Mouse (Mus musculus) hematopoietic multipotent progenitor cell, adult 10-12 weeks (in vitro differentiated cells): ENCODE results near the gene Gm21866. TPM values are rescaled to one million over a fixed set of nuclear protein-coding genes. Genes with fewer than 3 reads are reported as not detected.

Experiments used
- polyA plus RNA-seq: library from polyadenylated mRNA; stranded (reverse); fragments of >175 nt; gene quantifications from 2 replicates; pipeline ENCODE4 v1.2.3, GENCODE M21; 2012; ENCODE audit warnings: low replicate concordance

The Gm21866 gene
- not detected in 2 replicates for polyA plus RNA-seq

DNA sequence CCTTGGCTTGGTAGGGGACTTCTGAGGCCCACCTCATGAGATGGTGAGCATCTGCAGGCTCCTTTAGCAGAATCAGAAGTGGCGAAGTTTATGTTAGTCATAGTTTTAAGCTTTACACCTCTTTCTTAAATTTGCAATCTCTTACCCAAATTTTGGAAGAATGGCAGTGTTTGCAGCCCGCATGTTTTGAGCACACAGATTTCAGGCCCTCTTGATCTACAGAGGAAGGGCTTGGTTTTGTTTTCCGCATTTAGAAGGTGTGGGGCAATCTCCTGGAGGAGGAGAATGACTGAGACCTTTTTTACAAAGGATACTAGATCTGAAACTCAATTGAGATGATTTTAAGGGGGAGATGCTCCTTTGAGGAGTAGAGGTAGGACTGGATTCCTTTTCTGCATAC lies at the start of gene Gm21866:
TSS of gene Gm21866 (minus strand) at position 101 of the 400 bp plus-strand sequence.

DNA sequence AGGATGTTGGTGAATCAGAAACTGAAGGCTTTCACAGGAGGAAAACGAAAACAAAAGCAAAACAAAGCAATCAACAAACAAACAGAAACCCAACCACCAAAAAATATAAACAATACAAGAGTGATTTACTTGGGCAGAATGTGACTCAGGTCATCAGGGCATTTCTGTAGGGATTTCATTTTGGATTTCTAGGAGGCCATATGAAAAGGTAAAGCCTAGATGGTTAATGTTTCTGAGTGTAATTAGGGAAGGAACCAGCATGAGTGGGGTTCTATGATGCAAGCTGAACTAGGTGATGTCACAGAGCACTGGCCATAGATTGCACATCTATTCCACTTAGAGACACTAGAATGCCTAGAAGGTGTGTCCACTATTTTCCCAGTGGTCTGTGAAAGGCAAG lies 28.3 kb upstream of the Gm21866 start, which contains the start of gene Gm20773:
TSS of gene Gm20773 (plus strand) at position 301 of the 400 bp plus-strand sequence.

Other genes starting within 250 kb of the Gm21866 start
- not detected in 2 replicates for gene Gm21828, start 241.7 kb downstream of the Gm21866 start, polyA plus RNA-seq
- gene Gm21440, start 213.2 kb downstream of the Gm21866 start, polyA plus RNA-seq = not detected in 2 replicates
- gene Gm21454, start 213.1 kb downstream of the Gm21866 start, polyA plus RNA-seq = not detected in 2 replicates
- not detected in 2 replicates for gene Gm21725, start 116.5 kb downstream of the Gm21866 start, polyA plus RNA-seq
- not detected in 2 replicates for gene Gm20773, start 28.4 kb upstream of the Gm21866 start, polyA plus RNA-seq